Mouse (Mus musculus) small intestine, adult 2 months (tissue): ENCODE measurements around the gene Tbck. TPM values are rescaled to one million over a fixed set of nuclear protein-coding genes. Genes with fewer than 3 reads are reported as not detected.

Source experiments
- H3K27ac ChIP-seq: fragments of 200-500 bp; 2 replicates; pipeline ENCODE4 v1.5.1; 2012; ENCODE audit warnings: low read depth, low read length, control low read depth, inconsistent platforms; ENCODE audit not compliant: insufficient read depth
- H3K27me3 ChIP-seq: fragments of 200-500 bp; 2 replicates; pipeline ENCODE4 v1.6.1; 2012; ENCODE audit warnings: mild to moderate bottlenecking, moderate library complexity, low read length, inconsistent platforms; ENCODE audit not compliant: control insufficient read depth, insufficient read depth
- H3K36me3 ChIP-seq: fragments of 200-500 bp; 2 replicates; pipeline ENCODE4 v1.6.1; 2012; ENCODE audit warnings: mild to moderate bottlenecking, low read length, control low read depth, inconsistent platforms; ENCODE audit not compliant: control insufficient read depth, insufficient read depth
- H3K4me1 ChIP-seq: fragments of 200-500 bp; 2 replicates; pipeline ENCODE4 v1.6.1; 2012; ENCODE audit warnings: low read length, inconsistent platforms, mixed read lengths; ENCODE audit not compliant: control insufficient read depth, insufficient read depth, insufficient read length
- H3K4me3 ChIP-seq: fragments of 200-500 bp; 2 replicates; pipeline ENCODE4 v1.5.1; 2012; ENCODE audit warnings: low read depth, mild to moderate bottlenecking, control low read depth, inconsistent platforms, low read length, moderate library complexity
- CTCF ChIP-seq: fragments of 200-500 bp; IDR thresholded peaks from 2 replicates; pipeline ENCODE4 v1.5.1; 2012; ENCODE audit warnings: low read depth, mild to moderate bottlenecking, control low read depth, inconsistent platforms, low read length, moderate library complexity, mixed read lengths; ENCODE audit not compliant: insufficient replicate concordance, insufficient read length; ENCODE audit errors: extremely low read depth
- POLR2A ChIP-seq: fragments of 200-500 bp; IDR thresholded peaks from 2 replicates; pipeline ENCODE4 v1.6.1; 2012; ENCODE audit warnings: low read depth, mild to moderate bottlenecking, control low read depth, inconsistent platforms, low read length, moderate library complexity
- WGBS: fragments of 180-500 bp; shearing (Covaris S2); methylation state at CpG from one replicate; pipeline ENCODE4 v1.1.7; 2018; 5-methylcytosine and 5-hydroxymethylcytosine counted together
- polyA plus RNA-seq: library from polyadenylated mRNA; depleted of rRNA; stranded (reverse); fragments of >200 nt; gene quantifications from 2 replicates; pipeline ENCODE4 v1.2.3, GENCODE M21; 2012

Gene Tbck
- polyA plus RNA-seq, 1 experiment: 2.7 TPM

DNA sequence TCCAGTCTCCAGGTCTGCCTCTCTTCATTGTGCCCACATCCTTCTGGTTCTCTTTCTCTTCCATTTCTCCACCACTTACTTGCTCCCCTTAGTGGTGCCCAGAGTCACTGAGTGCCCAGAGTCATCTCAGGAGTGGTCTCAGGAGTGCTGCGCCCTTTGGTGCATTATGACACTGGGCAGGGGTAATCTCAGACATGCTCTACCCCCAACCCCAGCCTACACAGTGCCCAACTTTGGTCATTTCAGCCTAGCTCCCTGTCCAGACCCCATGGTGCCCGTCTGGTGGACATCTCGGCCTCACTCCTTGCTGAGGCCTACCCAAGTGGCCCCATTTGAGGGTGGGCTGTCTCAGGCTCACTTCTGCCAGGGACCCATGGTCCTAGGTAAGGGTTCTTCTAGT is 102.7 kb downstream of the Tbck start:
- H3K4me1 ChIP-seq: no peaks in the 10 kb centered on the region
- peaks cover 3% of the 10 kb centered on the region for H3K36me3 ChIP-seq
- WGBS: 95% methylated on average over 3 of the region's 3 CpGs
- H3K4me3 ChIP-seq: no peak overlapping the region
- no peak overlapping the region for H3K27ac ChIP-seq
- no peak for TF ChIP-seq CTCF
- TF ChIP-seq POLR2A: no peak
- H3K27me3 ChIP-seq: no peaks in the 10 kb centered on the region

DNA sequence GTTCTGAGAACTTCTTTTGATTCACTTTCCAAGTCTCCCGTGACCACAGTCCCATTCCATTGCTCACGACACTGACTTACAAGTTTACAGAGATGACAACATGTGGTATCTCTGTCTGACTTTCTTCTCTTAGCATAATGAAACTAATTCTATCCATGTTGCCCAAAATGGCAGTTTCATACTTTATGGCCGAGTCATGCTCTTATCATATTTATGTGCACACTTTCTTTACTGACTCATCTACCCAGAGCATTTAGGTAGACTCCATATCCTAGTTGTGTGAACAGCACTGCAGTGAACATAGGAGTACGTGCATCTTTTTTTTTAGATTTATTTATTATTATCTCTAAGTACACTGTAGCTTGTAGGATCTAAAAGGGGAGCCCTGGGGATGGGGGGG is 103.8 kb downstream of the Tbck start:
- H3K27me3 ChIP-seq: no peaks in the 10 kb centered on the region
- H3K4me3 ChIP-seq: no peak overlapping the region
- peaks cover 3% of the 10 kb centered on the region for H3K36me3 ChIP-seq
- TF ChIP-seq POLR2A (no peak), CTCF (no peak)
- 92% methylated on average over 4 of the region's 4 CpGs for WGBS
- no peak overlapping the region for H3K27ac ChIP-seq
- no peaks in the 10 kb centered on the region for H3K4me1 ChIP-seq

DNA sequence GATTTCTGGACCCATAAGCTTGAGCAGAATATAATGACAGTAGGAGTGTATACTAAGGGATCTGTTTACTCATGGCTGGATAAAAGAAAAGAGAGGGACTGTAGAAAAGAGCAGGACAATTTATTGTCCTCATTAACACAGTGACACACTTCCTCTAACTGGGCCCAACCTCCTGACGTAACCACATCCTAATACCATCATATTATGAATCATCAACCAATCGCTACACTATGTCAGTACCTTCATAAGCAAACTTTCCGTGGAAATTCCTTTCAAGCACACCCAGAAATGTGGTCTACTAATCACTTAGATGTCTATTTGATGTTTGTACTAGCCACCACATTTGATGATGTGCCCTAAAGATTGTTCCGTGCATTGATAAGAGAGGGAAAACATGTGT is 107.2 kb downstream of the Tbck start:
- no peaks in the 10 kb centered on the region for H3K27me3 ChIP-seq
- WGBS: 76% methylated on average over 4 of the region's 4 CpGs
- H3K4me1 ChIP-seq: no peaks in the 10 kb centered on the region
- no peak overlapping the region for H3K4me3 ChIP-seq
- peaks cover 3% of the 10 kb centered on the region for H3K36me3 ChIP-seq
- no peak for TF ChIP-seq CTCF
- no peak for TF ChIP-seq POLR2A
- H3K27ac ChIP-seq: no peak overlapping the region

DNA sequence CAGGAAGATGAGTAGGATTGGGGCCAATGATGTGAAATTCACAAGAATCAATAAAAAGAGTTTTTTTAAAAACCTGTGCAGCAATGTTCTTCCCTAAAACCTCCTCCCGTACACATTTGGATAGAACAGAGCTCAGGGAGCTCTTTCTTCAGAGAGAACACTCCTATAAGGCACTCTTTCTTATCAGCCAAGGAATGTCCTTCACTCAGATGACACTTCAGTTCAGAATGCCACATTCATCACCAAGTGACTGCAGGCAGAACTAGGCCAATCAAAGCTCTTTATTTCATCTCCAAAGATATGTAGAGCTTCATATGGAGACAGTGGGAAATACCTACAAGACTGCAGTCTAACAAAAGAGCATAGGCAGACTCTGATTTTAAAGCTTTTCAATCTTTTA is 116.3 kb downstream of the Tbck start:
- WGBS: 70% methylated on average over 1 of the region's 1 CpGs
- Histone ChIP-seq H3K27me3 (no peaks in the 10 kb centered on the region), H3K4me3 (no peak overlapping the region), H3K27ac (no peak overlapping the region), H3K4me1 (no peaks in the 10 kb centered on the region), H3K36me3 (peaks cover 22% of the 10 kb centered on the region)
- TF ChIP-seq POLR2A: no peak
- TF ChIP-seq CTCF: no peak

DNA sequence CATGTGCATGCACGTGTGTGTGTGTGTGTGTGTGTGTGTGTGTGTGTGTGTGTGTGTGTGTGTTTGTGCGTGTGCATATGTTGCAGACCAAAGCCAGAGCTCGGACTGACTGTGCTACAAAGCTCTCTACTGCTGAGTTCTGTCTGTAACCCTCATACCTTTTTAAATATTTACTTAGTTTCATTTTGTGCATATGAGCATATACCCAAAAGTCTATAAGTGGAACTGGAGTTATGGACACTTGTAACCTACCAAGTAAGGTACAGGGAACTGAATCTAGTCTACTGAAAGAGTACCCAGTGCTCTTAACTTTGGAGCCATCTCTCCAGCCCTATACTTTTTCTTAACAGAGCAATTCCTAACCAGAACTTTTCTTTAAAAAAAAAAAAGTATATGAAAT is 118.0 kb downstream of the Tbck start:
- no peak overlapping the region for H3K4me3 ChIP-seq
- 86% methylated on average over 3 of the region's 3 CpGs for WGBS
- peaks cover 19% of the 10 kb centered on the region for H3K36me3 ChIP-seq
- H3K4me1 ChIP-seq: no peaks in the 10 kb centered on the region
- no peaks in the 10 kb centered on the region for H3K27me3 ChIP-seq
- H3K27ac ChIP-seq: no peak overlapping the region
- TF ChIP-seq CTCF: no peak
- TF ChIP-seq POLR2A: no peak

DNA sequence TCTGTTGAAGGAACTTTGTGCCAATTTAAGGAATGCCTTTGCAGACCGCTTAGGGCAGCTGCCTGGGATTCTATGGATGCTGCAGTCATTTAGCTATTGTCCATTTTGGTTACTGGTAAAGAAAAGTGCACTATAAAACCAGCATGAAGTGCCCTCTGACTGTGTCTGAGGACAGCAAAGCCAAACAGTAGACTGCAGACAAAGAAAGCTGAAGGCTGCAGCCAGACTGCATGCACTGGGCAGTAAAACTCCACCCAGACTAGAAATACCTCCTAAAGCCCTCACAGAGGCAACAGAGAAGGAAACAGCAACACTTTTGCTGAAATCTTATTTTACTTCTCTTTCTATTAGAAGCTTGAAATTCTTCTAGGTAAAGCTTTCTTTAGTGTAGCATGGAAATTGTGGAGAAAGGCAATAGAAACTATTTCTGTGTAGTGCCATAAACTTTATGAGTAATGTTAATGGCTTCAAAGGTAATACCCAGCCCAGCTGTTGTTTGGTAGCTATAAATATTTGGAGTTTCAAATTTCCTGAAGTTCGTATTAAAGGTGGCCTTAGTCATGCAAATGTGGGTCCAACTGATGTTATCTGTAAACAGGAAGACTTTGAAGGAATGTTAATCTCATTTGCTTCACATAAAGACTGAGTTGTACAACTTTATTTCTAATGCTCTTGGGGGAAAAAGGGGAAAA is 124.1 kb downstream of the Tbck start:
- 53% methylated on average over 2 of the region's 2 CpGs for WGBS
- TF ChIP-seq POLR2A (no peak), CTCF (no peak)

DNA sequence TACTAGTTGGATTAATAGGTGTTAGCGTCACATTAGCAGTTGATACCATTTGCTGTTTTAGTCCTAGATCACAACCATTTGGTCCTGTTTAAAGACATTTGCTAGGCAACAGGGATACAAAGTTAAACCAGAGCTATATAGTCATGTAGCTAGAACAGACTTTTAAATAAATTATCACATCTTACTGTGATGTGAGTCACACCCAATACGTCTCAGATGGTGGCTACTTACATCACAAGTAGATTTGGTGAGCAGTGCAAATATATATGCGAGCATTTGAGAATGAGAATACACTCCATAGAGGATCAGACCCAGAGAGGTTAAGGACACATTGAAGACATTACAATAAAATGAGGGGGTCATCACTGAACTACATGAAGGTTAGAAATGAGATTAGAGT is 125.0 kb downstream of the Tbck start:
- H3K36me3 ChIP-seq: peaks cover 6% of the 10 kb centered on the region; the same call in 1 of the 2 replicates
- H3K27ac ChIP-seq: no peak overlapping the region
- H3K4me1 ChIP-seq: peaks cover 6% of the 10 kb centered on the region; the same call in 1 of the 2 replicates
- no peak overlapping the region for H3K4me3 ChIP-seq
- H3K27me3 ChIP-seq: no peaks in the 10 kb centered on the region
- WGBS: 92% methylated on average over 3 of the region's 3 CpGs
- TF ChIP-seq POLR2A: no peak

More for the DNA sequence above, 124.1 kb downstream of the Tbck start:
- no peak overlapping the region; the same call in 1 of the 2 replicates for H3K27ac ChIP-seq
- H3K36me3 ChIP-seq: peaks cover 10% of the 10 kb centered on the region
- H3K4me1 ChIP-seq: peaks cover 6% of the 10 kb centered on the region; the same call in 1 of the 2 replicates
- H3K27me3 ChIP-seq: no peaks in the 10 kb centered on the region
- H3K4me3 ChIP-seq: no peak overlapping the region

DNA sequence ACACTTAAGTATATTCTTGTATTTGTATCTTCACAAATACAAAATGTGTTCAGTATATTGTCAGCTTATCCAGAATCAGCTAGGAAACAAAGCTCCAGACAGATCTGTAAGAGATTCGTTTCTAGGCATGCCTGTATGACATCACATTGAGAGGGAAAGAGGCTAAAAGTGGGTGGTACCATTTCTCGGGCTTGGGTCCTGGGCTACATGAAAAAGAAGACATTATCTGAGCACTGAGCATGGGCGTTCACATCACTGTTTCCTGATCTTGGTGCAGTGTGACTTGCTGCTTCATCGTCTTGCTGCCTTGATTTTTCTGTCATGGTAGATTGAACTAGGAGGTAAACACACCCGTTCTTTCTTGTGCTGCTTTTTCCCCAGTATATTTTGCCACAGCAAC is 127.8 kb downstream of the Tbck start:
- Histone ChIP-seq H3K27me3 (no peaks in the 10 kb centered on the region), H3K36me3 (0 out of 2 replicates have a peak, but pooled peaks cover 5% of the 10 kb centered on the region), H3K27ac (peak overlapping the region; percentile 43; the same call in 1 of the 2 replicates), H3K4me1 (peaks cover 8% of the 10 kb centered on the region), H3K4me3 (no peak overlapping the region)
- 68% methylated on average over 5 of the region's 5 CpGs for WGBS
- TF ChIP-seq CTCF: no peak
- no peak for TF ChIP-seq POLR2A
